Mouse (Mus musculus) erythroid progenitor cell, adult 5-6 weeks (primary cell): Measurements from ENCODE around the gene Sgk2. TPM values are rescaled to one million over a fixed set of nuclear protein-coding genes. Genes with fewer than 3 reads are reported as not detected.
"Not testable (repeated sequence)": the region's sequence is repeated elsewhere in the genome, so short reads cannot be mapped to it uniquely, and the experiment has no call there.

ENCODE experiments used
- ATAC-seq: replicated peaks from 2 replicates; pipeline ENCODE4 v1.8.0; 2016; ENCODE audit warnings: moderate number of reproducible peaks, mild to moderate bottlenecking, moderate TSS enrichment, inconsistent platforms; ENCODE audit not compliant: poor library complexity, low FRiP score, severe bottlenecking
- total RNA-seq, 2 experiments: library from RNA; stranded (forward) in 1 of 2; stranded (reverse) in 1 of 2; fragments of 150-400 nt in 1 of 2; fragments of 186-747, 209-891 nt in 1 of 2; gene quantifications; 2 replicates each; pipeline versions ENCODE4 v1.2.3 to v1.2.4; 2015 to 2017; ENCODE audit warnings: low replicate concordance in 2 of 2

The Sgk2 gene
- total RNA-seq, 2 experiments from 2014 or later, result not detected

DNA sequence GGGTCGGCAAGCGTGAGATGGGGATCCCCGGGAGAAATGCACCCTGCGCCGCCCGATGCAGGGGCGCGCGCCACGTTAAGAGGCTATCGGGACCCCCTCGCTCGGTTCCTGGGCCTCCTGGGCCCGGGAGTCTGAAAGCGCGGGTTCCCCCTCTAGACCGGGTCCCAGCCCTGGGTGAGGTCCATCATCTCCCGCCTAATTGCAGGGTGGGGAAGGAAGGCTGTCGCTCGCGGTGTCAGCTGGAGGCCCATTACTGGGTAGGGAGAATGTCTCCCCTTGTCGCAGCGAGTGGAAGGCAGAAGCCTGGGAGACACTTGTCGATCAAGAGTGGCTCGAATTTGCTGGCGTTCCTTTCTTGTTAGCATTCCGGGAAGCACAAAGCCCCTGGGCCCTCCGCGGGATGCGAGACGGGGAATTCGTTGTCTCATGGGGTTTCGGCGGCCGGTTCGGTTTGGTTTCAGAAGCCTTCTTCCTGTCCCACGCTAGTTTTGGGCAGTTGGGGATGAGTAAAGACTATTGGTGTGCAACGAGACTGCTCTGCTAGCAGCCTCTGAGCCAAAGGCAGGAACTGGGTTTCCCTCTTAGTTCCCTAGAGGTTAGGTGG lies 67.9 kb downstream of the Sgk2 start:
- ATAC-seq, result peak; percentile 33; the same call in 1 of the 2 replicates

DNA sequence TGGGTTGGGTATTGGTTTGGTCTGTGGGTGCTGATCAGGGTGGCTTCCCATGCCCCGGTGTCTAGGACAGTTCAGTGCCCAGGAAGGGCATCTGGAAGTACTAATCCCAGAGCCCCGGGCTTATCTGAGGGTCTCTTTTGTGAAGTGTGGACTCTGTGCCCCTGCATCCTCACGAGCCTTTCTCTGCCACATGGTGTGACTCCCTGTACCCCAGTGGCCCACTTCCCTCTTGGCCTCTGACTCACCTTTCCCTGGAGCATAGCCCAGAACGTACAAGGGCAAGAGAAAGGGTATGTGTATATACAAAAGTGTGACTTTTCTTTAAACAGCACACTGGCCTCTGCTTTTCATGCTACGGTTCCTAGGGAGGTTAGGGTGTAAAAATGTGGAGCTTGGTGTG lies 68.6 kb downstream of the Sgk2 start:
- ATAC-seq, result 0 out of 2 replicates have a peak, but pooled peaks have one; percentile 1

DNA sequence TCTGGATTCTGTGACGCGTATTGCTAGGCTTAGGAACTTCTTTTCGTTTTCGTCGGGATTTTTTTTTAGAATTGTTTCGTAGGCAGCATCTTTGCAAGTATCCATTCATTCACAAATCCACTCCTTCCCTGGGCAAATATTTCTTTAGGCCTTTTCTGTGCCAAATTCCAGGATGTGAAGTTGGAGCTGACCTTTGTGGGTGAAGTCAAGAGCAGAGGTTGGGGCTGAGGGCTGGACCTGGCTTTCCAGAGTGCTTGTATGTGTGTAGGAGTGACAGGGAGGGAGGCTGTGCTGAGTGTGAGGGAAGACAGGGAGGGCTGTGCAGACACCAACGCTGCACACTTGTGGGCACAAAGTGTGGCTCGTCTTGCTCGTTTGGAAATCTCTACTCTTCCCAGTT lies 69.5 kb downstream of the Sgk2 start:
- no peak for ATAC-seq

DNA sequence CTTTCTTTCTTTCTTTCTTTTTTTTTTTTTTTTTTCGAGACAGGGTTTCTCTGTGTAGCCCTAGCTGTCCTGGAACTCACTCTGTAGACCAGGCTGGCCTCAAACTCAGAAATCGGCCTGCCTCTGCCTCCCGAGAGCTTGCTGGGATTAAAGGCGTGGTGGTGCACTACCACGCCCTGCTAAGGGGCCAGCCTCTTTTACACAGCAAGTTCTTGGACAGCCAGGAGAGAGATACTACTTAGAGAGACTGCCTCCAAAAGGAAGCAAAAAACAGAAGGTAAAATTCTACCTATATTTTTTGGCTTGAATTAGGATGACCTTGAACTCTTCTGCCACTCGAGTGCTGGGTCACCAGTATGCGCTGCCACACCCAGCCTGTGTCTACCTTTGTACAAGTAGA lies 71.9 kb downstream of the Sgk2 start:
- not testable (repeated sequence) for ATAC-seq

DNA sequence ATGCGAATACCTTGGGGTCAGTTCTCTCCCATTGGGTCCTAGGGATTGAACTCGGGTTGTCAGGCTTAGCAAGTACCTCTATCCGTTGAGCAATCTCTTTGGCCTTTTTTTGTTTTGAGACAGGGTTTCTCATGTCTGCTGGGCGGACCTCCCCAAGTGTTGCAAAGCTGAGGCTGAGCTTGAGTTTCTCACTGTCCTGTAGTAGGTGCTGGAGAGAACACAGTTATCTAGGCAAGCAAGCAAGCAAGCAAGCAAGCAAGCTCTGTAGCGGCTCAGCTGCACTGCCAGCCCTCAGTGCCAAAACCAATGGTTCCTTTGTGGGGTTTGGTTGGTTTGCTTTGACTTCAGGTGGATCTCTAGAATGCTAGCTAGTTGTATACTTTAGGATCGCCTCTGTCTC lies 73.5 kb downstream of the Sgk2 start:
- ATAC-seq, result no peak

DNA sequence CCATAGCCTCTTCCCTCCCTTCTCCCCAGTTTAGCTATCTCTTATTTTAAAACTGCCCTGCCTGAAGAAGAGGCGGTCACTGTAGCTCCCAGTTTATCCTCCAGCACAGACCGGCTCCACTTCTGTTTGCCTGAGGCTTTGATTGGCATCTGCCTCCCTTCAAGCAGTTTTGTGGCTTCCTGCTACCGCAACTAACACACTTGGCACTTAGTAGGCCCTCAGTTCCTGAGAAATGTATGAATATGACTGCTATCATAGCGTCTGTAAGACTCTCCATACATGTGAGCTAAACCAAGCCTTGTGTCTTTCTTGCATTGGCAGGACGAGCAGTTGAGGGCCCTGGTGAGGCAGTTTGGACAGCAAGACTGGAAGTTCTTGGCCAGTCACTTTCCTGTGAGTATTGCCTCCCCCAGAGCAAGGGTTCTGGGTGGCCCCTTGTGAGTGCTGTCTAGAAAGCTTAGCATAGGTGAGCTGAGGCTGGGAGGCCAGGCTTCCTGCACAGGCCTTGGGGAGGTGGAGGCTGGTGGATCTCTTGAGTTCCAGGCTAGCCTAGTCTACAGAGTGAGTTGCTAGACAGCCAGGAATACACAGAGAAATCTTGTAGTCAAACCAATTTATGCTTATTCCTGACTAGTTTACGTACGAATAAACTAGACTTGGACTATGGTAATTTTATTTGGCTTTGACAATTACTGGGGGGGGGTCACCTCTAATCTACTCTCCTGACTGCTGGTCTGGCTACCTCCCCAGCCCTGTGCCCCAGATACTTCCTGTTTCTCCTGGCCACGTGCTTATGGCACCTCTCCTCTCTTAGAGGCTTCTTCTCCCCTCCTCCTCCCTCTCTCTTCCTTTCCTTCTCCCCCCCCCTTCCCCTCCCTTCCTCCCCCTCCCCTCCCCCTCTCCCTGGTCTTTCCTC lies 74.3 kb downstream of the Sgk2 start:
- no peak for ATAC-seq

DNA sequence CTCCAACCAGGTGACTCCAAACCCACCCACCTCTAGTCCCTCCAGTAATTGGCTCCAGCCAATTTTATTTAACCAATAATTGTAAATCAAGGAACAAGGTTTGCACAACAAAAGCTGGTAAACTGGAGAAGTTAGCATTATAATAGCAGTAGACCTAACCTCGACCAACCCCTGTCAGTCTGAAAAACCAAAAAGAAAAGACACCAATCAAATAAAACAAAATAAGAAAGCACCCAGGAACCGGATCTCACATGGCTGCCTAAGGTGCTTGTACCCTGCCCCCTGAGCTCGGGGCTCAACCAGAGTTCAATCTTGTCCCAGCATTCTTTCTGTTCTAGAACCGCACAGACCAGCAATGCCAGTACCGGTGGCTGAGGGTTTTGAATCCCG lies 75.0 kb downstream of the Sgk2 start:
- no peak for ATAC-seq

Other genes starting within 250 kb of the Sgk2 start
- gene Srsf6, start 55.8 kb upstream of the Sgk2 start, total RNA-seq (2015; ENCODE audit: low replicate concordance), result 102 and 149 TPM in 2 replicates
- gene Srsf6, start 55.8 kb upstream of the Sgk2 start, total RNA-seq (2017; ENCODE audit: low replicate concordance), result 107 and 121 TPM in 2 replicates
- 0.36 TPM in 1 of 2 replicates, not detected in the other for gene L3mbtl1, start 43.9 kb upstream of the Sgk2 start, total RNA-seq (2015; ENCODE audit: low replicate concordance)
- gene L3mbtl1, start 43.9 kb upstream of the Sgk2 start, total RNA-seq (2017; ENCODE audit: low replicate concordance), result not detected in 2 replicates
- gene Ift52, start 30.0 kb downstream of the Sgk2 start, total RNA-seq (2015; ENCODE audit: low replicate concordance), result 9.2 and 9.7 TPM in 2 replicates
- gene Ift52, start 30.0 kb downstream of the Sgk2 start, total RNA-seq (2017; ENCODE audit: low replicate concordance), result 7.6 and 12.3 TPM in 2 replicates
- 79.3 and 110 TPM in 2 replicates for gene Mybl2, start 67.4 kb downstream of the Sgk2 start, total RNA-seq (2015; ENCODE audit: low replicate concordance)
- 121 and 132 TPM in 2 replicates for gene Mybl2, start 67.4 kb downstream of the Sgk2 start, total RNA-seq (2017; ENCODE audit: low replicate concordance)
- not detected in 2 replicates for gene Gtsf1l, start 100.5 kb downstream of the Sgk2 start, total RNA-seq (2015; ENCODE audit: low replicate concordance)
- gene Gtsf1l, start 100.5 kb downstream of the Sgk2 start, total RNA-seq (2017; ENCODE audit: low replicate concordance), result not detected in 2 replicates
- gene Tox2, start 215.8 kb downstream of the Sgk2 start, total RNA-seq (2015; ENCODE audit: low replicate concordance), result not detected in 2 replicates
- not detected in 2 replicates for gene Tox2, start 215.8 kb downstream of the Sgk2 start, total RNA-seq (2017; ENCODE audit: low replicate concordance)